Mouse (Mus musculus) forebrain, embryonic 11.5 days (tissue): ENCODE measurements at regions not wholly inside any gene's neighbourhood (a gene's known extent, or its start where the extent isn't known, plus 50 kb on each side); places are given as distances from the start of the nearest gene placed in this dataset.

Experiments
- ATAC-seq: fragments of 200-750 bp; cut with Nextera tagmentation; replicated peaks from 2 replicates; pipeline ENCODE4 v1.8.0; 2017; ENCODE audit warnings: moderate TSS enrichment; ENCODE audit not compliant: low FRiP score
- DNase-seq: peaks from one replicate; pipeline ENCODE4 v3.0.0-alpha.2; 2017; ENCODE audit warnings: low spot score
- H3K27ac ChIP-seq: fragments of 300-500 bp; sonication (generic); 2 replicates; pipeline ENCODE4 v1.5.1; 2014; ENCODE audit warnings: low read depth, low read length
- H3K27me3 ChIP-seq: fragments of 300-500 bp; sonication (generic); 2 replicates; pipeline ENCODE4 v1.6.1; 2014; ENCODE audit warnings: mild to moderate bottlenecking, low read length, mixed read lengths; ENCODE audit not compliant: control insufficient read depth, insufficient read depth
- H3K36me3 ChIP-seq: fragments of 300-500 bp; sonication (generic); 2 replicates; pipeline ENCODE4 v1.6.1; 2014; ENCODE audit warnings: mild to moderate bottlenecking, low read length, moderate library complexity, mixed read lengths; ENCODE audit not compliant: control insufficient read depth, insufficient read depth
- H3K4me1 ChIP-seq: fragments of 300-500 bp; sonication (generic); replicated peaks from 2 replicates; pipeline ENCODE4 v1.6.1; 2014; ENCODE audit warnings: low read length, mixed read lengths; ENCODE audit not compliant: control insufficient read depth, insufficient read depth
- H3K4me2 ChIP-seq: fragments of 300-500 bp; sonication (generic); 2 replicates; pipeline ENCODE4 v1.6.1; 2014; ENCODE audit warnings: low read depth, mild to moderate bottlenecking, low read length, moderate library complexity, mixed read lengths; ENCODE audit not compliant: severe bottlenecking
- H3K4me3 ChIP-seq: fragments of 300-500 bp; sonication (generic); 2 replicates; pipeline ENCODE4 v1.5.1; 2014; ENCODE audit warnings: low read depth, low read length
- H3K9ac ChIP-seq: fragments of 300-500 bp; sonication (generic); 2 replicates; pipeline ENCODE4 v1.6.1; 2014; ENCODE audit warnings: low read length
- H3K9me3 ChIP-seq: fragments of 300-500 bp; sonication (generic); 2 replicates; pipeline ENCODE4 v1.6.1; 2016; ENCODE audit warnings: low read length, mixed read lengths; ENCODE audit not compliant: control insufficient read depth
- WGBS: fragments of 180-500 bp; shearing (Covaris S2); extraction: QIAGEN DNeasy Blood & Tissue Kit; methylation state at CpG from one replicate; pipeline ENCODE4 v1.1.7; 2014; 5-methylcytosine and 5-hydroxymethylcytosine counted together

GRCm38 (mm10) chr13:35326682-35327242 lies 299.9 kb upstream of the Eci2 start:
- Histone ChIP-seq H3K9ac (no peak overlapping the region), H3K9me3 (no peaks in the 10 kb centered on the region), H3K4me2 (no peak overlapping the region), H3K27ac (no peak overlapping the region), H3K4me3 (no peak overlapping the region), H3K27me3 (no peaks in the 10 kb centered on the region), H3K36me3 (no peaks in the 10 kb centered on the region), H3K4me1 (no peaks in the 10 kb centered on the region)
- DNase-seq (no peak), ATAC-seq (no peak)
- 68% methylated on average over 10 of the region's 10 CpGs for WGBS

DNA sequence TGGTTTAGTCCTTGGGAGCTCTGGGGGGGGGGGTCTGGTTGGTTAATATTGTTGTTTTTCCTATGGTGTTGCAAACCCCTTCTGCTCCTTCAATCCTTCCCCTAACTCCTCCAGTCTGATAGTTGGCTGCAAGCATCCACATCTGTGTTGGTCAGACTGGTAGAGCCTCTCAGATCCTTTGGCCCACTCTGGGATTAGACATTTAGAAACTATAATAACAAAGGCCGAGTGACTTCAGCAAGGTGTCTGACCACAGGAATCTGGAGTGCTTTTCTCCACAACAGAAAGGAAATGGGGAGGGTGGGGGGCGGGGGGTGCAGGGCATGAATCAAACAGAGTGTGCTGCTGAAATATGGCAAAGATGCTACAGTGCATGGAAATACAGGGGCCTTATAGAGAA lies 301.4 kb upstream of the Eci2 start:
- no peak for DNase-seq

GRCm38 (mm10) chr13:35330926-35331325 lies 304.0 kb upstream of the Eci2 start:
- 33% methylated on average over 1 of the region's 1 CpGs for WGBS
- Histone ChIP-seq H3K27ac (no peak overlapping the region), H3K9me3 (no peaks in the 10 kb centered on the region), H3K27me3 (no peaks in the 10 kb centered on the region), H3K4me2 (no peak overlapping the region), H3K36me3 (no peaks in the 10 kb centered on the region), H3K4me1 (no peaks in the 10 kb centered on the region), H3K9ac (no peak overlapping the region), H3K4me3 (no peak overlapping the region)
- no peak for ATAC-seq
- no peak for DNase-seq

More for the DNA sequence above, 301.4 kb upstream of the Eci2 start:
- Histone ChIP-seq H3K9ac (no peak overlapping the region), H3K4me2 (no peak overlapping the region), H3K4me3 (no peak overlapping the region), H3K27me3 (no peaks in the 10 kb centered on the region), H3K4me1 (no peaks in the 10 kb centered on the region), H3K9me3 (no peaks in the 10 kb centered on the region), H3K36me3 (no peaks in the 10 kb centered on the region), H3K27ac (no peak overlapping the region)
- 78% methylated on average over 2 of the region's 2 CpGs for WGBS
- ATAC-seq = no peak

GRCm38 (mm10) chr13:35345507-35346129 lies 314.0 kb upstream of the Cdyl start:
- Histone ChIP-seq H3K27me3 (no peaks in the 10 kb centered on the region), H3K9ac (no peak overlapping the region), H3K9me3 (no peaks in the 10 kb centered on the region), H3K4me1 (no peaks in the 10 kb centered on the region), H3K27ac (no peak overlapping the region), H3K36me3 (no peaks in the 10 kb centered on the region), H3K4me3 (no peak overlapping the region), H3K4me2 (no peak overlapping the region)
- WGBS = 47% methylated on average over 2 of the region's 2 CpGs
- ATAC-seq = peak; percentile 44; the same call in 1 of the 2 replicates
- DNase-seq = no peak

DNA sequence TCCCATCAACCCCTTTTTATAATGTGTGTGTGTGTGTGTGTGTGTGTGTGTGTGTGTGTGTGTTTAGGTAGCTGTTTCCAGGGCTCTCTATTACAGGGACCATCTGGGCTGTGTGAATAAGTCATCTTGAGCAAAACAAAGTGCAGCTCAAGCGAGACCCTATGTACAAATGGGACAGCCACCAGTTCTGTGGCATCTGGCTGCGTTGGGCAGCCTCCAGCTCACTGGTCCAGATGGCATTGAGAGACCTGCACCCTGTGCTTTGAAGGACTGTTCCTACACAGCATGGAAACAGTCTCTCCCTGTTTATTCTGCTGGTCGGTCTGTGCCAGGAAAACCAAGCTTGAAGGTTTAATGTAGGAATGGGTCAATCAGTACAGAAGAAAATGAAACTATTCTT lies 311.4 kb upstream of the Cdyl start:
- no peaks in the 10 kb centered on the region for H3K27me3 ChIP-seq
- H3K4me1 ChIP-seq = no peaks in the 10 kb centered on the region
- H3K4me3 ChIP-seq = no peak overlapping the region
- no peaks in the 10 kb centered on the region for H3K9me3 ChIP-seq
- no peak overlapping the region for H3K27ac ChIP-seq
- H3K4me2 ChIP-seq = no peak overlapping the region
- no peaks in the 10 kb centered on the region for H3K36me3 ChIP-seq
- WGBS = 91% methylated on average over 3 of the region's 3 CpGs
- DNase-seq = no peak
- no peak for ATAC-seq
- no peak overlapping the region for H3K9ac ChIP-seq

DNA sequence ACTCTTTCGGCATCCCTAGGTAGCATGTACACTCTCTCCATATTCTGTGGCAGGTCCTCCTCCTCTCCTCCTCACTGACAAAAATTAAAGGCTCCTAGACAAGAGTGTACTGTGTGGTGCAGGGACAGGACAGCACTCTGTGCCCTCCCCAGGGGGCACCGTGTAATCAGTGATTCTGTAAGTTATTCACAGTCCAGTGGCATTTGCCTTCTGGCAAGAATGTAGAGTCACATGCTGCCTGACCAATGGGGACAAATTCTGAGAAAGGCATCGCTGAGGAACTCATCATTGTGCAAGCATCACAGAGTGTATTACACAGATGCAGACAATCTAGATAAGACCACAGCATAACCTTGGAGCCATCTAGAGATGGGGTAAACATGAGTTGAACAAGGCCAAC lies 300.3 kb upstream of the Cdyl start:
- H3K27me3 ChIP-seq = no peaks in the 10 kb centered on the region
- 85% methylated on average over 3 of the region's 3 CpGs for whole genome bisulfite sequencing
- no peaks in the 10 kb centered on the region for H3K9me3 ChIP-seq
- ATAC-seq = no peak
- no peaks in the 10 kb centered on the region for H3K36me3 ChIP-seq
- H3K27ac ChIP-seq = no peak overlapping the region
- H3K4me3 ChIP-seq = no peak overlapping the region
- DNase-seq = no peak
- H3K4me1 ChIP-seq = no peaks in the 10 kb centered on the region
- H3K4me2 ChIP-seq = no peak overlapping the region
- H3K9ac ChIP-seq = no peak overlapping the region

DNA sequence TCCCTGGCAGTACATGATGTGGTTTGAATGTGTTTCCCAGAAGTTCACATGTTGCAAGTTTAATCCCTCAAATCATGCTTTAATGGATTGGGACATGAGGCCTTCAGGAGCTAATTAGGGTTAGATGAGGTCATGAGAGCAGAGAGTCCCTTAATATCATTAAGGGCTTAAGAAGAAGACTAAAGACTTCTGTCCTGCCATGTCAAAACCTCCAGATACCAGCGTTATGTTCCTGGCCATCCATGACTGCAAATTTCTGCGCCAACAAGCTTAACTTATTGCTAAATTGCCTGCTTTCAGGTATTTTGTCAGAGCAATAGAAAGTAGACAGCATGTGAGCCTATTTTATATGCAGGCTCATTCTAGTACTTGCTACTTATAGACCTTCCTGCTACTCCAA lies 282.1 kb upstream of the Cdyl start:
- no peak overlapping the region for H3K4me3 ChIP-seq
- 79% methylated on average over 2 of the region's 2 CpGs for WGBS
- no peaks in the 10 kb centered on the region for H3K36me3 ChIP-seq
- no peaks in the 10 kb centered on the region for H3K27me3 ChIP-seq
- no peaks in the 10 kb centered on the region for H3K4me1 ChIP-seq
- H3K9ac ChIP-seq = no peak overlapping the region
- ATAC-seq (no peak), DNase-seq (no peak)
- H3K27ac ChIP-seq = no peak overlapping the region
- H3K9me3 ChIP-seq = no peaks in the 10 kb centered on the region
- no peak overlapping the region for H3K4me2 ChIP-seq

DNA sequence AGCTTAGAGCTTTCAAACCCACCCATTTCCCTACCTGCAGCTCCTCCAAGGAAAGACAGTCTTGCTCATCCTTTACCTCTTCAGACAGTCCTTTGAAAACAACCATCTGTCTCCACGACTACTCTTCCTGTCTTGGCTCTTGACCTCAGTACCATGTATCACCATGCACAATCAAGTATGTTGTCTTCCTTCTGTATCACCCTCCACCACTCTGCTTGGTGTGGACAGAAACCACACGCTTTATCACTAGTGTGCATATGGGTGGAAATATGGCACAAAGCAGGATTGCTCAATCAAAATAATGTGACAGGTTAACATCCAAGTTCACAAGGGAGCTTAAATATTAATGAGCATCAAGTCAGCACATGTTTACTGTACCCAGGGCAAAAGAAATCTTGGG lies 280.1 kb upstream of the Cdyl start:
- Histone ChIP-seq H3K4me2 (no peak overlapping the region), H3K27me3 (no peaks in the 10 kb centered on the region), H3K9ac (no peak overlapping the region), H3K4me1 (no peaks in the 10 kb centered on the region), H3K9me3 (no peaks in the 10 kb centered on the region), H3K36me3 (no peaks in the 10 kb centered on the region), H3K4me3 (no peak overlapping the region), H3K27ac (no peak overlapping the region)
- WGBS = 93% methylated on average over 2 of the region's 2 CpGs
- DNase-seq (no peak), ATAC-seq (no peak)
